Mouse (Mus musculus) heart, embryonic 13.5 days (tissue): ENCODE data around the gene Ptprc. TPM values are rescaled to one million over a fixed set of nuclear protein-coding genes. Genes with fewer than 3 reads are reported as not detected.

Experiments used
- ATAC-seq: fragments of 200-750 bp; cut with Nextera tagmentation; 2 replicates; pipeline ENCODE4 v1.8.0; 2017; ENCODE audit warnings: moderate TSS enrichment; ENCODE audit not compliant: insufficient number of reproducible peaks, low FRiP score, low TSS enrichment; ENCODE audit errors: extremely low read depth
- H3K27ac ChIP-seq: fragments of 300-500 bp; sonication (generic); replicated peaks from 2 replicates; pipeline ENCODE4 v1.5.1; 2015; ENCODE audit warnings: moderate library complexity, mild to moderate bottlenecking, inconsistent platforms
- H3K27me3 ChIP-seq: fragments of 300-500 bp; sonication (generic); replicated peaks from 2 replicates; pipeline ENCODE4 v1.6.1; 2015; ENCODE audit warnings: mild to moderate bottlenecking, inconsistent platforms
- H3K36me3 ChIP-seq: fragments of 300-500 bp; sonication (generic); 2 replicates; pipeline ENCODE4 v1.6.1; 2015; ENCODE audit warnings: mild to moderate bottlenecking, inconsistent platforms
- H3K4me1 ChIP-seq: fragments of 300-500 bp; sonication (generic); 2 replicates; pipeline ENCODE4 v1.6.1; 2015; ENCODE audit warnings: inconsistent platforms
- H3K4me2 ChIP-seq: fragments of 300-500 bp; sonication (generic); 2 replicates; pipeline ENCODE4 v1.6.1; 2015; ENCODE audit warnings: inconsistent platforms, mild to moderate bottlenecking, moderate library complexity
- H3K4me3 ChIP-seq: fragments of 300-500 bp; sonication (generic); 2 replicates; pipeline ENCODE4 v1.5.1; 2015; ENCODE audit warnings: moderate library complexity, mild to moderate bottlenecking, inconsistent platforms
- H3K9ac ChIP-seq: fragments of 300-500 bp; sonication (generic); 2 replicates; pipeline ENCODE4 v1.6.1; 2015; ENCODE audit warnings: inconsistent platforms, mild to moderate bottlenecking, moderate library complexity
- H3K9me3 ChIP-seq: fragments of 300-500 bp; sonication (generic); 2 replicates; pipeline ENCODE4 v1.6.1; 2016; ENCODE audit warnings: inconsistent platforms
- WGBS: fragments of 180-500 bp; shearing (Covaris S2); methylation state at CpG from one replicate; pipeline ENCODE4 v1.1.7; 2015; ENCODE audit warnings: mixed read lengths; 5-methylcytosine and 5-hydroxymethylcytosine counted together
- polyA plus RNA-seq: library from polyadenylated mRNA; unstranded; fragments of >200 nt; fragmentation: Nextera tagmentation; extraction: Ambion mirVana; gene quantifications from 2 replicates; pipeline ENCODE4 v1.2.1, GENCODE M21; 2015

Ptprc gene
- polyA plus RNA-seq, result 1.2 and 1.4 TPM in 2 replicates

GRCm38 (mm10) chr1:138175494-138175893 lies at the start of gene Ptprc:
Gene Ptprc (minus strand): TSS chr1:138175708.
- Histone ChIP-seq H3K27me3 (no peaks in the 10 kb centered on the region), H3K4me3 (no peak within 1 kb of the TSS), H3K27ac (no peak within 1 kb of the TSS), H3K36me3 (no peaks in the 10 kb centered on the region), H3K4me1 (no peaks in the 10 kb centered on the region), H3K4me2 (no peak within 1 kb of the TSS), H3K9ac (no peak within 1 kb of the TSS), H3K9me3 (no peaks in the 10 kb centered on the region)
- 64% methylated on average over 4 of the region's 4 CpGs for WGBS
- no peak for ATAC-seq

DNA sequence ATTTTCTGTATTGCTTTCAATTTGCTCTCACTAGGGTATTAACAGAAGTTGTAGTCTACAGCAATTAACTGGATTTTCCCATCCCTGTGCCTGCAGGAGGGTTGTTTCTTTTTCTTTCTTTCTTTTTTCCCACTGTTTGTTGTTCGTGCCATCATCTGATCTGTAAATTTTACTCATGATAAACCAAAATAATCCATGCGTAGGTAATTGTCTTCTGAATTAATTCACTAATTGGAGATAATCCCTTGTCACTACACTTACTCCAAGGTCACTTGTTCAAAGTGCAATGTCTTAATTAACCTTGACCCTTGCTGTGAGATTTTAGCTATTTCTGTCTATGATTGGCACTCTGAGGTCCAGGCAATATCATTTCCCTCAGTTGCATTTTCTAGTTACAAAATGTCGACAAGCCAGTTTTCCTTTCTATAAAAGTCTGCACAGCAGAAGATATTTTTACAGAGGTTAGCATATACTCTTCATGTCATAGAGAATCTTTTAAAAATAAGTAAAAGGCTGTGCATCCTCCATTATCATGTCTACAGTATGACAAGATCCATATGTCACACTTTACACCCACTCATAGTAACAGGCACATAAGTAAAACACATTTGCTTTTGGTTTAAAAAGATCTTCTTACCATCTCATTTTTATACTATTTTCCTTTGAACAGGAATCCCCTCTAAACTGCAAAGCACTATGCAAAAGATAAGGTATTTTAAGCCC lies 39.4 kb upstream of the Ptprc start:
- ATAC-seq, result no peak
- Histone ChIP-seq H3K9ac (no peak overlapping the region), H3K4me1 (no peaks in the 10 kb centered on the region), H3K27ac (no peak overlapping the region), H3K27me3 (no peaks in the 10 kb centered on the region), H3K4me3 (no peak overlapping the region), H3K36me3 (no peaks in the 10 kb centered on the region), H3K4me2 (no peak overlapping the region), H3K9me3 (no peaks in the 10 kb centered on the region)
- WGBS, result 57% methylated on average over 3 of the region's 3 CpGs

GRCm38 (mm10) chr1:138210387-138211024 lies 35.0 kb upstream of the Ptprc start:
- no peak overlapping the region for H3K9ac ChIP-seq
- H3K4me1 ChIP-seq, result no peaks in the 10 kb centered on the region
- H3K4me3 ChIP-seq, result no peak overlapping the region
- no peaks in the 10 kb centered on the region for H3K36me3 ChIP-seq
- WGBS, result 71% methylated on average over 3 of the region's 3 CpGs
- H3K4me2 ChIP-seq, result no peak overlapping the region
- ATAC-seq, result no peak
- no peaks in the 10 kb centered on the region for H3K27me3 ChIP-seq
- no peak overlapping the region for H3K27ac ChIP-seq
- no peaks in the 10 kb centered on the region for H3K9me3 ChIP-seq

- no peak overlapping the region for H3K9ac ChIP-seq
- H3K4me1 ChIP-seq, result no peaks in the 10 kb centered on the region
- no peak overlapping the region for H3K27ac ChIP-seq
- no peaks in the 10 kb centered on the region for H3K9me3 ChIP-seq
- ATAC-seq, result no peak
- WGBS, result 71% methylated on average over 3 of the region's 3 CpGs
- H3K4me3 ChIP-seq, result no peak overlapping the region
- H3K36me3 ChIP-seq, result no peaks in the 10 kb centered on the region
- no peak overlapping the region for H3K4me2 ChIP-seq
- H3K27me3 ChIP-seq, result no peaks in the 10 kb centered on the region
Measured at GRCm38 (mm10) chr1:138209751-138210150, 34.2 kb upstream of the Ptprc start.

GRCm38 (mm10) chr1:138206041-138206440 lies 30.5 kb upstream of the Ptprc start:
- H3K4me1 ChIP-seq, result no peaks in the 10 kb centered on the region
- H3K4me2 ChIP-seq, result no peak overlapping the region
- H3K4me3 ChIP-seq, result no peak overlapping the region
- no peaks in the 10 kb centered on the region for H3K9me3 ChIP-seq
- ATAC-seq, result no peak
- 63% methylated on average over 7 of the region's 7 CpGs for WGBS
- no peaks in the 10 kb centered on the region for H3K36me3 ChIP-seq
- no peaks in the 10 kb centered on the region for H3K27me3 ChIP-seq
- H3K9ac ChIP-seq, result no peak overlapping the region
- no peak overlapping the region for H3K27ac ChIP-seq

DNA sequence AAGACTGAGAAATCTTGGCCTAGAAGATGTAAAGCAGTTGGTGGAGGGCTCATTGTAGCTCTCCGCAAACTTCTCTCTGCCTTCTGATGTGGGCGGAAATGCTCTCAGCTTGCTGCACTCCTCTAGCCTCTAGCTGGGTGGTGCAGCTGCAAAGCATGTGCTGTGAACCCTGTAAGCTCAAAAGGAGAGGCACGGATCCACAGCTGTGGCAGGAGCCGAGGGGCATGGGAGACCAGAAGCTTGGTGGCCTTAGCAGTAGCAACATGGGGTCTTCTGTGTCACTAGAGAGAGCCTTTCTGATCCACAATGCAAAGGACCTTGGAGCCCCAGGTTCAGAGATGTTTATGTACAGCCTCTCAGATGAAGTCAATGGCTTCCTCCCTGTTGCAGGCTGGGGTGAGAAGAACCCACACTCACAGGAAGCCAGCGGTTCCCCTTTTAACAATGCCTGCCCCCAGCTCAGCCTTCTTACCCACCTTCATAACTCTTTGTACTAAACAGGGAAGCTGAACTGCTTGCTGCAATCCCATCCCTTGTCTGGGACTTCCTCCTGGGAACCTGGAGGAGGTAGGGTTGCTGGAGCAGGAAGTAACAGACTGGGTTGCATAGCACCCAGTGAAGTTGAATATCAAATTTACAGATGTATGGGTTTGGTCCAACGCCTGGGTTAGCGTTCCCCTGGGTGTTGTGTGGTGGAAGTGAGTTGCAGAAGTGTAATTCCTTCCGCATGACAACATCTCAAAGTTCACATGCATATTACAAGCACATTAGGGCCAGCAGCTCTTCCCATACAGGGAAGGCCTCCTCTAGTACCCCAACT lies 16.4 kb upstream of the Ptprc start:
- Histone ChIP-seq H3K4me3 (no peak overlapping the region), H3K36me3 (no peaks in the 10 kb centered on the region), H3K9me3 (no peaks in the 10 kb centered on the region), H3K9ac (no peak overlapping the region), H3K4me1 (peaks cover 3% of the 10 kb centered on the region; the same call in 1 of the 2 replicates), H3K27me3 (no peaks in the 10 kb centered on the region), H3K4me2 (no peak overlapping the region), H3K27ac (0 out of 2 replicates have a peak overlapping the region, but pooled peaks have one; percentile 39)
- ATAC-seq, result no peak
- WGBS, result 54% methylated on average over 8 of the region's 8 CpGs

GRCm38 (mm10) chr1:138188131-138188530 lies 12.6 kb upstream of the Ptprc start:
- 70% methylated on average over 4 of the region's 4 CpGs for WGBS
- no peaks in the 10 kb centered on the region for H3K9me3 ChIP-seq
- H3K4me3 ChIP-seq, result no peak overlapping the region
- no peak overlapping the region for H3K4me2 ChIP-seq
- H3K27ac ChIP-seq, result no peak overlapping the region
- no peak for ATAC-seq
- no peaks in the 10 kb centered on the region for H3K36me3 ChIP-seq
- H3K4me1 ChIP-seq, result peaks cover 3% of the 10 kb centered on the region; the same call in 1 of the 2 replicates
- no peaks in the 10 kb centered on the region for H3K27me3 ChIP-seq
- no peak overlapping the region for H3K9ac ChIP-seq

- Histone ChIP-seq H3K27ac (no peak overlapping the region), H3K36me3 (no peaks in the 10 kb centered on the region), H3K9ac (no peak overlapping the region), H3K9me3 (no peaks in the 10 kb centered on the region), H3K4me2 (no peak overlapping the region), H3K4me1 (no peaks in the 10 kb centered on the region), H3K4me3 (no peak overlapping the region), H3K27me3 (no peaks in the 10 kb centered on the region)
- ATAC-seq, result no peak
- WGBS, result 63% methylated on average over 4 of the region's 4 CpGs
Measured at GRCm38 (mm10) chr1:138185904-138186303, 10.4 kb upstream of the Ptprc start.

- Histone ChIP-seq H3K9ac (no peak overlapping the region), H3K4me2 (no peak overlapping the region), H3K4me3 (no peak overlapping the region), H3K27me3 (no peaks in the 10 kb centered on the region), H3K9me3 (no peaks in the 10 kb centered on the region), H3K27ac (no peak overlapping the region), H3K4me1 (no peaks in the 10 kb centered on the region), H3K36me3 (no peaks in the 10 kb centered on the region)
- ATAC-seq, result no peak
Measured at GRCm38 (mm10) chr1:138180081-138180480, 4.6 kb upstream of the Ptprc start.

GRCm38 (mm10) chr1:138174705-138175492 lies 609 bp downstream of the Ptprc start:
- H3K27me3 ChIP-seq, result no peaks in the 10 kb centered on the region
- no peak overlapping the region for H3K9ac ChIP-seq
- WGBS, result 75% methylated on average over 9 of the region's 9 CpGs
- no peaks in the 10 kb centered on the region for H3K36me3 ChIP-seq
- no peak for ATAC-seq
- no peaks in the 10 kb centered on the region for H3K9me3 ChIP-seq
- no peaks in the 10 kb centered on the region for H3K4me1 ChIP-seq
- no peak overlapping the region for H3K4me3 ChIP-seq
- no peak overlapping the region for H3K4me2 ChIP-seq
- no peak overlapping the region for H3K27ac ChIP-seq

DNA sequence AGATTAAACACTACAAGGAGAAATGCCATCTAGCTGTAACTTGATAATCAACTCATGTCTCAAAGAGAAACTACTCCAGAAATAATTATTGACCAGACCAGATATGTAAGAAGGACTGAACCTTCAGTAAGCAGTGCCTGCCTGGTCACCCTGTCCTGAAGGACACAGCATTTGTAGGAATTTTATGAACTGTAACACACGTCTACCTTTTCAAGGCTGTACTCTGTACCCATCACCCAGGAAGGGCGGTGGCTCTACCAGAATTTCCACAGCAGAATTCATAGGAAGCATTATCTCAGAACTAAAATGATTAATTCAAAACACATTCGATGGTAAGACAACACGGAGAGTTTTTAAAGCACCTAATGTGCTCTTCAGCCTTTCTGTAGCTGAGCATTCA lies 1.4 kb downstream of the Ptprc start:
- Histone ChIP-seq H3K36me3 (no peaks in the 10 kb centered on the region), H3K4me2 (no peak overlapping the region), H3K4me3 (no peak overlapping the region), H3K4me1 (no peaks in the 10 kb centered on the region), H3K27ac (no peak overlapping the region), H3K9me3 (no peaks in the 10 kb centered on the region), H3K27me3 (no peaks in the 10 kb centered on the region), H3K9ac (no peak overlapping the region)
- no peak for ATAC-seq
- WGBS, result 76% methylated on average over 4 of the region's 4 CpGs
